Mouse (Mus musculus): Measurements from ENCODE around the gene 1500015O10Rik.

The 1500015O10Rik gene

GRCm38 (mm10) chr1:43730491-43730924, at the start of gene 1500015O10Rik:
Gene 1500015O10Rik (plus strand): TSS chr1:43730602.
- no peak for DNase-seq (ENCODE audit: low read depth, low spot score)

GRCm38 (mm10) chr1:43689983-43690382, 40.4 kb upstream of the 1500015O10Rik start:
- DNase-seq (ENCODE audit: low read depth, low spot score) = no peak

GRCm38 (mm10) chr1:43690507-43690906, 39.9 kb upstream of the 1500015O10Rik start:
- no peak for DNase-seq (ENCODE audit: low read depth, low spot score)

GRCm38 (mm10) chr1:43694076-43694475, 36.3 kb upstream of the 1500015O10Rik start:
- no peak for DNase-seq (ENCODE audit: low read depth, low spot score)

- DNase-seq (ENCODE audit: low read depth, low spot score) = no peak
These were observed 35.4 kb upstream of the 1500015O10Rik start for GRCm38 (mm10) chr1:43694851-43695545.

GRCm38 (mm10) chr1:43698577-43699000, 31.8 kb upstream of the 1500015O10Rik start:
- no peak for DNase-seq (ENCODE audit: low read depth, low spot score)

- no peak for DNase-seq (ENCODE audit: low read depth, low spot score)
These were observed 15.6 kb upstream of the 1500015O10Rik start for GRCm38 (mm10) chr1:43714841-43715240.

- no peak for DNase-seq (ENCODE audit: low read depth, low spot score)
These were observed 12.4 kb upstream of the 1500015O10Rik start for GRCm38 (mm10) chr1:43717967-43718366.

GRCm38 (mm10) chr1:43718793-43719192, 11.6 kb upstream of the 1500015O10Rik start:
- no peak for DNase-seq (ENCODE audit: low read depth, low spot score)

GRCm38 (mm10) chr1:43722459-43722858, 7.9 kb upstream of the 1500015O10Rik start:
- DNase-seq (ENCODE audit: low read depth, low spot score) = no peak

- no peak for DNase-seq (ENCODE audit: low read depth, low spot score)
These were observed 1.7 kb downstream of the 1500015O10Rik start for GRCm38 (mm10) chr1:43732100-43732499.

GRCm38 (mm10) chr1:43732657-43733056, 2.3 kb downstream of the 1500015O10Rik start:
- DNase-seq (ENCODE audit: low read depth, low spot score) = no peak

GRCm38 (mm10) chr1:43737812-43738518, 7.6 kb downstream of the 1500015O10Rik start:
- DNase-seq (ENCODE audit: low read depth, low spot score) = peak; percentile 2

GRCm38 (mm10) chr1:43738519-43738894, 8.1 kb downstream of the 1500015O10Rik start:
- no peak for DNase-seq (ENCODE audit: low read depth, low spot score)

GRCm38 (mm10) chr1:43754448-43755312, 24.3 kb downstream of the 1500015O10Rik start:
- DNase-seq (ENCODE audit: low read depth, low spot score) = no peak

GRCm38 (mm10) chr1:43760085-43760484, 29.7 kb downstream of the 1500015O10Rik start:
- DNase-seq (ENCODE audit: low read depth, low spot score) = no peak

GRCm38 (mm10) chr1:43764481-43764880, 34.1 kb downstream of the 1500015O10Rik start:
- no peak for DNase-seq (ENCODE audit: low read depth, low spot score)

- no peak for DNase-seq (ENCODE audit: low read depth, low spot score)
These were observed 35.9 kb downstream of the 1500015O10Rik start for GRCm38 (mm10) chr1:43766328-43766727.

GRCm38 (mm10) chr1:43768385-43768990, 38.1 kb downstream of the 1500015O10Rik start:
- no peak for DNase-seq (ENCODE audit: low read depth, low spot score)

GRCm38 (mm10) chr1:43769348-43769747, 38.9 kb downstream of the 1500015O10Rik start:
- no peak for DNase-seq (ENCODE audit: low read depth, low spot score)

GRCm38 (mm10) chr1:43770032-43770431, 39.6 kb downstream of the 1500015O10Rik start:
- DNase-seq (ENCODE audit: low read depth, low spot score) = no peak

- no peak for DNase-seq (ENCODE audit: low read depth, low spot score)
These were observed 42.3 kb downstream of the 1500015O10Rik start for GRCm38 (mm10) chr1:43772694-43773093.
